Mouse (Mus musculus): Measurements from ENCODE around the gene Dab2.

DNA sequence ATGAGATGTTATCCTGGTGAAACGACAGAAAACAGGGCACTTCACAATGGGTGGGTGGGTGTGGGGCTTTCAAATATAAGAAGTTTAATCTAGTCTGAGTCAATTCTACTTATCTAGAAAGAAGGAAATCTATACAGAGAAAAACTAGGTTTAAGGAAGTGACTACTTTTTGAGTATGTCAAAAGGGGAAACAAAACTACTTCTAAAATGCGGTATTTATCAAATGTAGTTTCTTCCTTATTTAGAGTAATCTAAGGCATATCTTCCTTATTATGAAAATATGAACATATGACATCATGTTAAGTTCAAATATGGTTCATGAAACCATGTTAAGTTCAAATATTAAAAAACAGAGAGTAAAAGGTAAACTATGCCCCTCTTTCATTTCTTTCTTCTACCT lies 4.2 kb downstream of the Dab2 start:
- TF ChIP-seq CTCF (IDR thresholded peaks at IDR 0.05; ENCODE audit: borderline replicate concordance, extremely low read depth, insufficient read depth, insufficient read length) (no peak), POLR2A (IDR thresholded peaks at IDR 0.05; ENCODE audit: borderline replicate concordance, extremely low read depth, insufficient read depth, insufficient read length, poor library complexity, severe bottlenecking) (no peak)

Data from brain, embryonic 14.5 days (tissue).